Mouse (Mus musculus) cortical plate, adult 2 months (tissue): Measurements from ENCODE around the gene Bptf.

ENCODE experiments used
- CTCF ChIP-seq: fragments of 200-500 bp; IDR thresholded peaks from 2 replicates; pipeline ENCODE4 v1.5.1; 2011; ENCODE audit warnings: mild to moderate bottlenecking, control low read depth, low read length; ENCODE audit not compliant: insufficient read depth; ENCODE audit errors: extremely low read depth
- POLR2A ChIP-seq: fragments of 200-500 bp; IDR thresholded peaks from 2 replicates; pipeline ENCODE4 v1.6.1; 2011; ENCODE audit warnings: mild to moderate bottlenecking, low read length, control low read depth; ENCODE audit not compliant: insufficient read depth; ENCODE audit errors: extremely low read depth

- TF ChIP-seq CTCF, result no peak
- no peak for TF ChIP-seq POLR2A
Observed at GRCm38 (mm10) chr11:106999949-107000513, 131.9 kb downstream of the Bptf start.
